Mouse (Mus musculus): ENCODE measurements around the gene Cpeb3. TPM values are rescaled to one million over a fixed set of nuclear protein-coding genes. Genes with fewer than 3 reads are reported as not detected.
A peak's percentile ranks its signal among the peaks of the same experiment; 100 is the strongest.
"Not testable (repeated sequence)": the region's sequence is repeated elsewhere in the genome, so short reads cannot be mapped to it uniquely, and the experiment has no call there.

Gene Cpeb3
- total RNA-seq, 2 experiments from 2014 or later = 14.4 to 15.5 TPM

GRCm38 (mm10) chr19:37156770-37157336, 51.5 kb downstream of the Cpeb3 start:
- no peak for DNase-seq (ENCODE audit: low spot score in 2 of 2)

GRCm38 (mm10) chr19:37156040-37156439, 52.4 kb downstream of the Cpeb3 start:
- no peak for DNase-seq (ENCODE audit: low spot score in 2 of 2)

- DNase-seq (ENCODE audit: low spot score in 2 of 2) = no peak
These were observed 61.3 kb downstream of the Cpeb3 start for GRCm38 (mm10) chr19:37147145-37147544.

- DNase-seq (ENCODE audit: low spot score in 2 of 2) = no peak
These were observed 62.6 kb downstream of the Cpeb3 start for GRCm38 (mm10) chr19:37145846-37146245.

GRCm38 (mm10) chr19:37145401-37145800, 63.0 kb downstream of the Cpeb3 start:
- DNase-seq (ENCODE audit: low spot score in 2 of 2) = no peak

- no peak for DNase-seq (ENCODE audit: low spot score in 2 of 2)
These were observed 66.8 kb downstream of the Cpeb3 start for GRCm38 (mm10) chr19:37141623-37142022.

- no peak for DNase-seq (ENCODE audit: low spot score in 2 of 2)
These were observed 71.3 kb downstream of the Cpeb3 start for GRCm38 (mm10) chr19:37137133-37137532.

- DNase-seq (ENCODE audit: low spot score in 2 of 2) = not testable (repeated sequence)
These were observed 72.9 kb downstream of the Cpeb3 start for GRCm38 (mm10) chr19:37135459-37135858.

- DNase-seq (ENCODE audit: low spot score in 2 of 2) = no peak
These were observed 74.7 kb downstream of the Cpeb3 start for GRCm38 (mm10) chr19:37133666-37134065.

GRCm38 (mm10) chr19:37131660-37132059, 76.7 kb downstream of the Cpeb3 start:
- DNase-seq (ENCODE audit: low spot score in 2 of 2) = no peak

- DNase-seq (ENCODE audit: low spot score in 2 of 2) = no peak
These were observed 79.9 kb downstream of the Cpeb3 start for GRCm38 (mm10) chr19:37128461-37128860.

- no peak for DNase-seq (ENCODE audit: low spot score in 2 of 2)
These were observed 81.3 kb downstream of the Cpeb3 start for GRCm38 (mm10) chr19:37127018-37127567.

GRCm38 (mm10) chr19:37124961-37125360, 83.4 kb downstream of the Cpeb3 start:
- DNase-seq (ENCODE audit: low spot score in 2 of 2) = no peak

GRCm38 (mm10) chr19:37119281-37119680, 89.1 kb downstream of the Cpeb3 start:
- DNase-seq (ENCODE audit: low spot score in 2 of 2) = no peak

GRCm38 (mm10) chr19:37115824-37116223, 92.6 kb downstream of the Cpeb3 start:
- DNase-seq (ENCODE audit: low spot score in 2 of 2) = no peak

GRCm38 (mm10) chr19:37115374-37115773, 93.0 kb downstream of the Cpeb3 start:
- DNase-seq (ENCODE audit: low spot score in 2 of 2) = no peak

GRCm38 (mm10) chr19:37111831-37112230, 96.6 kb downstream of the Cpeb3 start:
- DNase-seq (ENCODE audit: low spot score in 2 of 2) = no peak

- DNase-seq (ENCODE audit: low spot score in 2 of 2) = peak in 1 of 2 experiments; percentile 24
These were observed 97.9 kb downstream of the Cpeb3 start for GRCm38 (mm10) chr19:37110494-37110893.

GRCm38 (mm10) chr19:37109853-37110252, 98.5 kb downstream of the Cpeb3 start:
- DNase-seq (ENCODE audit: low spot score in 2 of 2) = no peak

- DNase-seq (ENCODE audit: low spot score in 2 of 2) = no peak
These were observed 107.7 kb downstream of the Cpeb3 start for GRCm38 (mm10) chr19:37100689-37101088.

- DNase-seq (ENCODE audit: low spot score in 2 of 2) = no peak
These were observed 112.6 kb downstream of the Cpeb3 start for GRCm38 (mm10) chr19:37095666-37096330.

GRCm38 (mm10) chr19:37093181-37093580, 115.2 kb downstream of the Cpeb3 start:
- DNase-seq (ENCODE audit: low spot score in 2 of 2) = no peak

All from adrenal gland, adult 18-20 months (tissue).